Mouse (Mus musculus): ENCODE results near the gene Nanp. TPM values are rescaled to one million over a fixed set of nuclear protein-coding genes. Genes with fewer than 3 reads are reported as not detected.

The Nanp gene
- polyA plus RNA-seq, 1 experiment from 2014 or later, result 41.2 TPM

GRCm38 (mm10) chr2:151021158-151021557 lies 18.0 kb downstream of the Nanp start:
- Histone ChIP-seq H3K4me1 (replicated peaks; ENCODE audit: control insufficient read depth, insufficient read depth, low read length) (no peaks in the 10 kb centered on the region), H3K9me3 (ENCODE audit: control insufficient read depth, low read length) (no peaks in the 10 kb centered on the region), H3K27me3 (ENCODE audit: control insufficient read depth, insufficient read depth, low read length) (no peaks in the 10 kb centered on the region), H3K27ac (no peak overlapping the region), H3K4me2 (replicated peaks) (no peak overlapping the region), H3K36me3 (replicated peaks; ENCODE audit: control insufficient read depth, insufficient read depth) (no peaks in the 10 kb centered on the region), H3K9ac (no peak overlapping the region), H3K4me3 (replicated peaks; ENCODE audit: low read length) (no peak overlapping the region)
- DNase-seq (ENCODE audit: low spot score) (no peak), ATAC-seq (ENCODE audit: low FRiP score) (no peak)
- 91% methylated on average over 10 of the region's 10 CpGs for WGBS

GRCm38 (mm10) chr2:151015316-151015715 lies 23.9 kb downstream of the Nanp start:
- no peaks in the 10 kb centered on the region for H3K4me1 ChIP-seq (replicated peaks; ENCODE audit: control insufficient read depth, insufficient read depth, low read length)
- 87% methylated on average over 2 of the region's 2 CpGs for WGBS
- no peak overlapping the region for H3K4me2 ChIP-seq (replicated peaks)
- H3K4me3 ChIP-seq (replicated peaks; ENCODE audit: low read length), result no peak overlapping the region
- ATAC-seq (ENCODE audit: low FRiP score) (no peak), DNase-seq (ENCODE audit: low spot score) (no peak)
- no peaks in the 10 kb centered on the region for H3K9me3 ChIP-seq (ENCODE audit: control insufficient read depth, low read length)
- no peak overlapping the region for H3K27ac ChIP-seq
- no peak overlapping the region for H3K9ac ChIP-seq
- H3K36me3 ChIP-seq (replicated peaks; ENCODE audit: control insufficient read depth, insufficient read depth), result no peaks in the 10 kb centered on the region
- H3K27me3 ChIP-seq (ENCODE audit: control insufficient read depth, insufficient read depth, low read length), result no peaks in the 10 kb centered on the region

- ATAC-seq (ENCODE audit: low FRiP score) (no peak), DNase-seq (ENCODE audit: low spot score) (no peak)
- H3K4me1 ChIP-seq (replicated peaks; ENCODE audit: control insufficient read depth, insufficient read depth, low read length), result 0 out of 2 replicates have a peak, but pooled peaks cover 6% of the 10 kb centered on the region
- H3K4me3 ChIP-seq (replicated peaks; ENCODE audit: low read length), result no peak overlapping the region
- no peaks in the 10 kb centered on the region for H3K9me3 ChIP-seq (ENCODE audit: control insufficient read depth, low read length)
- no peak overlapping the region for H3K4me2 ChIP-seq (replicated peaks)
- no peak overlapping the region for H3K27ac ChIP-seq
- WGBS, result 76% methylated on average over 1 of the region's 1 CpGs
- no peak overlapping the region for H3K9ac ChIP-seq
- no peaks in the 10 kb centered on the region for H3K27me3 ChIP-seq (ENCODE audit: control insufficient read depth, insufficient read depth, low read length)
- no peaks in the 10 kb centered on the region for H3K36me3 ChIP-seq (replicated peaks; ENCODE audit: control insufficient read depth, insufficient read depth)
These were observed 27.9 kb downstream of the Nanp start for GRCm38 (mm10) chr2:151011273-151011672.

GRCm38 (mm10) chr2:151009515-151010085 lies 29.6 kb downstream of the Nanp start:
- DNase-seq (ENCODE audit: low spot score) (no peak), ATAC-seq (ENCODE audit: low FRiP score) (peak; percentile 69)
- H3K4me1 ChIP-seq (replicated peaks; ENCODE audit: control insufficient read depth, insufficient read depth, low read length), result 0 out of 2 replicates have a peak, but pooled peaks cover 6% of the 10 kb centered on the region
- no peaks in the 10 kb centered on the region for H3K36me3 ChIP-seq (replicated peaks; ENCODE audit: control insufficient read depth, insufficient read depth)
- H3K9me3 ChIP-seq (ENCODE audit: control insufficient read depth, low read length), result no peaks in the 10 kb centered on the region
- peak overlapping the region; percentile 94 for H3K4me2 ChIP-seq (replicated peaks)
- H3K4me3 ChIP-seq (replicated peaks; ENCODE audit: low read length), result peak overlapping the region; percentile 70
- no peak overlapping the region for H3K27ac ChIP-seq
- H3K27me3 ChIP-seq (ENCODE audit: control insufficient read depth, insufficient read depth, low read length), result no peaks in the 10 kb centered on the region
- WGBS, result 70% methylated on average over 1 of the region's 1 CpGs
- H3K9ac ChIP-seq, result peak overlapping the region; percentile 75

- peak; percentile 99 for ATAC-seq (ENCODE audit: low FRiP score)
- H3K36me3 ChIP-seq (replicated peaks; ENCODE audit: control insufficient read depth, insufficient read depth), result no peaks in the 10 kb centered on the region
These were observed 30.2 kb downstream of the Nanp start for GRCm38 (mm10) chr2:151008939-151009509.

GRCm38 (mm10) chr2:151008517-151008932 lies 30.7 kb downstream of the Nanp start:
- H3K36me3 ChIP-seq (replicated peaks; ENCODE audit: control insufficient read depth, insufficient read depth), result no peaks in the 10 kb centered on the region
- H3K27ac ChIP-seq, result no peak overlapping the region
- peak; percentile 36 for ATAC-seq (ENCODE audit: low FRiP score)
- H3K9ac ChIP-seq, result peak overlapping the region; percentile 75
- H3K4me2 ChIP-seq (replicated peaks), result peak overlapping the region; percentile 94
- no peaks in the 10 kb centered on the region for H3K27me3 ChIP-seq (ENCODE audit: control insufficient read depth, insufficient read depth, low read length)
- WGBS, result under 1% methylated on average over 21 of the region's 21 CpGs
- H3K4me1 ChIP-seq (replicated peaks; ENCODE audit: control insufficient read depth, insufficient read depth, low read length), result 0 out of 2 replicates have a peak, but pooled peaks cover 6% of the 10 kb centered on the region
- peak; percentile 37 for DNase-seq (ENCODE audit: low spot score)
- H3K4me3 ChIP-seq (replicated peaks; ENCODE audit: low read length), result peak overlapping the region; percentile 70
- no peaks in the 10 kb centered on the region for H3K9me3 ChIP-seq (ENCODE audit: control insufficient read depth, low read length)

More at GRCm38 (mm10) chr2:151008939-151009509, 30.2 kb downstream of the Nanp start:
- Histone ChIP-seq H3K4me2 (replicated peaks) (peak overlapping the region; percentile 94), H3K9ac (peak overlapping the region; percentile 75), H3K27ac (no peak overlapping the region; the same call in 1 of the 2 replicates), H3K4me3 (replicated peaks; ENCODE audit: low read length) (peak overlapping the region; percentile 70), H3K9me3 (ENCODE audit: control insufficient read depth, low read length) (no peaks in the 10 kb centered on the region), H3K27me3 (ENCODE audit: control insufficient read depth, insufficient read depth, low read length) (no peaks in the 10 kb centered on the region), H3K4me1 (replicated peaks; ENCODE audit: control insufficient read depth, insufficient read depth, low read length) (0 out of 2 replicates have a peak, but pooled peaks cover 6% of the 10 kb centered on the region)
- peak; percentile 71 for DNase-seq (ENCODE audit: low spot score)
- under 1% methylated on average over 37 of the region's 57 CpGs for WGBS

- ATAC-seq (ENCODE audit: low FRiP score) (no peak), DNase-seq (ENCODE audit: low spot score) (no peak)
- 42% methylated on average over 6 of the region's 6 CpGs for WGBS
These were observed 31.2 kb downstream of the Nanp start for GRCm38 (mm10) chr2:151008006-151008405.

GRCm38 (mm10) chr2:151006281-151006945 lies 32.8 kb downstream of the Nanp start:
- no peaks in the 10 kb centered on the region for H3K27me3 ChIP-seq (ENCODE audit: control insufficient read depth, insufficient read depth, low read length)
- ATAC-seq (ENCODE audit: low FRiP score) (no peak), DNase-seq (ENCODE audit: low spot score) (no peak)
- H3K9me3 ChIP-seq (ENCODE audit: control insufficient read depth, low read length), result no peaks in the 10 kb centered on the region
- H3K27ac ChIP-seq, result no peak overlapping the region
- no peak overlapping the region for H3K9ac ChIP-seq
- 0 out of 2 replicates have a peak, but pooled peaks cover 6% of the 10 kb centered on the region for H3K4me1 ChIP-seq (replicated peaks; ENCODE audit: control insufficient read depth, insufficient read depth, low read length)
- no peaks in the 10 kb centered on the region for H3K36me3 ChIP-seq (replicated peaks; ENCODE audit: control insufficient read depth, insufficient read depth)
- no peak overlapping the region for H3K4me2 ChIP-seq (replicated peaks)
- WGBS, result 64% methylated on average over 5 of the region's 5 CpGs
- H3K4me3 ChIP-seq (replicated peaks; ENCODE audit: low read length), result no peak overlapping the region

More at GRCm38 (mm10) chr2:151008006-151008405, 31.2 kb downstream of the Nanp start:
- Histone ChIP-seq H3K4me3 (replicated peaks; ENCODE audit: low read length) (peak overlapping the region; percentile 70), H3K27ac (no peak overlapping the region), H3K4me2 (replicated peaks) (peak overlapping the region; percentile 94), H3K9me3 (ENCODE audit: control insufficient read depth, low read length) (no peaks in the 10 kb centered on the region), H3K4me1 (replicated peaks; ENCODE audit: control insufficient read depth, insufficient read depth, low read length) (0 out of 2 replicates have a peak, but pooled peaks cover 6% of the 10 kb centered on the region), H3K27me3 (ENCODE audit: control insufficient read depth, insufficient read depth, low read length) (no peaks in the 10 kb centered on the region), H3K9ac (peak overlapping the region; percentile 75; the same call in 1 of the 2 replicates), H3K36me3 (replicated peaks; ENCODE audit: control insufficient read depth, insufficient read depth) (no peaks in the 10 kb centered on the region)

- no peaks in the 10 kb centered on the region for H3K36me3 ChIP-seq (replicated peaks; ENCODE audit: control insufficient read depth, insufficient read depth)
- 0 out of 2 replicates have a peak, but pooled peaks cover 6% of the 10 kb centered on the region for H3K4me1 ChIP-seq (replicated peaks; ENCODE audit: control insufficient read depth, insufficient read depth, low read length)
- H3K9ac ChIP-seq, result no peak overlapping the region
- no peak overlapping the region for H3K4me2 ChIP-seq (replicated peaks)
- DNase-seq (ENCODE audit: low spot score) (no peak), ATAC-seq (ENCODE audit: low FRiP score) (no peak)
- H3K9me3 ChIP-seq (ENCODE audit: control insufficient read depth, low read length), result no peaks in the 10 kb centered on the region
- no peak overlapping the region for H3K4me3 ChIP-seq (replicated peaks; ENCODE audit: low read length)
- WGBS, result 93% methylated on average over 10 of the region's 10 CpGs
- no peaks in the 10 kb centered on the region for H3K27me3 ChIP-seq (ENCODE audit: control insufficient read depth, insufficient read depth, low read length)
- no peak overlapping the region for H3K27ac ChIP-seq
These were observed 34.8 kb downstream of the Nanp start for GRCm38 (mm10) chr2:151004390-151004789.

Data from hindbrain, embryonic 14.5 days (tissue).